Mouse (Mus musculus) myocyte (in vitro differentiated cells): Measurements from ENCODE around the gene Thbs3. TPM values are rescaled to one million over a fixed set of nuclear protein-coding genes. Genes with fewer than 3 reads are reported as not detected.
A peak's percentile ranks its signal among the peaks of the same experiment; 100 is the strongest.
"Not testable (repeated sequence)": the region's sequence is repeated elsewhere in the genome, so short reads cannot be mapped to it uniquely, and the experiment has no call there.

Source experiments
- H3K27me3 ChIP-seq: one replicate; pipeline ENCODE4 v1.6.1; 2011; ENCODE audit not compliant: control insufficient read depth, insufficient read depth, insufficient read length
- H3K36me3 ChIP-seq: one replicate; pipeline ENCODE4 v1.6.1; 2011; ENCODE audit not compliant: control insufficient read depth, insufficient read depth
- H3K4me2 ChIP-seq: one replicate; pipeline ENCODE4 v1.6.1; 2011; ENCODE audit warnings: low read depth, control low read depth
- H3K4me3 ChIP-seq: one replicate; pipeline ENCODE4 v1.5.1; 2011; ENCODE audit warnings: mild to moderate bottlenecking, control low read depth, moderate library complexity
- H3K79me2 ChIP-seq: one replicate; pipeline ENCODE4 v1.6.1; 2011; ENCODE audit not compliant: control insufficient read depth, insufficient read depth
- H3ac ChIP-seq: one replicate; pipeline ENCODE4 v1.6.1; 2011; ENCODE audit not compliant: control insufficient read depth, insufficient read length
- CEBPB ChIP-seq: IDR thresholded peaks from 2 replicates; pipeline ENCODE4 v1.6.1; 2011; ENCODE audit warnings: mild to moderate bottlenecking, moderate library complexity; ENCODE audit not compliant: poor library complexity, insufficient read depth, severe bottlenecking
- E2F4 ChIP-seq: IDR thresholded peaks from one replicate; pipeline ENCODE4 v1.6.1; 2011; ENCODE audit warnings: mild to moderate bottlenecking, control low read depth, moderate library complexity; ENCODE audit not compliant: insufficient read depth
- MAX ChIP-seq: IDR thresholded peaks from one replicate; pipeline ENCODE4 v1.6.1; 2011; ENCODE audit warnings: low read depth, mild to moderate bottlenecking, control low read depth
- MYOD1 ChIP-seq, 3 experiments: IDR thresholded peaks; one replicate each; pipeline ENCODE4 v1.6.1; 2011; ENCODE audit warnings: control low read depth in 2 of 3, low read depth in 2 of 3, mild to moderate bottlenecking in 2 of 3, moderate library complexity in 1 of 3; ENCODE audit not compliant: insufficient read length in 2 of 3, control insufficient read depth in 1 of 3
- MYOG ChIP-seq, 3 experiments: IDR thresholded peaks; one replicate each; pipeline ENCODE4 v1.6.1; 2011; ENCODE audit warnings: control low read depth in 2 of 3, low read depth in 2 of 3, mild to moderate bottlenecking in 2 of 3; ENCODE audit not compliant: insufficient read length in 2 of 3, control insufficient read depth in 1 of 3, insufficient read depth in 1 of 3
- POLR2A ChIP-seq: IDR thresholded peaks from one replicate; pipeline ENCODE4 v1.6.1; 2011; ENCODE audit warnings: low read depth, mild to moderate bottlenecking, control low read depth, moderate library complexity; ENCODE audit not compliant: insufficient read length
- POLR2AphosphoS2 ChIP-seq: IDR thresholded peaks from one replicate; pipeline ENCODE4 v1.6.1; 2011; ENCODE audit warnings: low read depth, control low read depth; ENCODE audit not compliant: insufficient read length
- REST ChIP-seq: IDR thresholded peaks from one replicate; pipeline ENCODE4 v1.6.1; 2011; ENCODE audit warnings: mild to moderate bottlenecking, control low read depth, moderate library complexity; ENCODE audit not compliant: insufficient read depth, insufficient read length
- SRF ChIP-seq: IDR thresholded peaks from one replicate; pipeline ENCODE4 v1.6.1; 2011; ENCODE audit warnings: low read depth; ENCODE audit not compliant: control insufficient read depth, insufficient read length
- TCF12 ChIP-seq: IDR thresholded peaks from one replicate; pipeline ENCODE4 v1.6.1; 2011; ENCODE audit warnings: mild to moderate bottlenecking, control low read depth; ENCODE audit not compliant: poor library complexity, insufficient read depth, severe bottlenecking
- TCF3 ChIP-seq: IDR thresholded peaks from one replicate; pipeline ENCODE4 v1.6.1; 2011; ENCODE audit warnings: low read depth, control low read depth; ENCODE audit not compliant: insufficient read length
- USF1 ChIP-seq: IDR thresholded peaks from one replicate; pipeline ENCODE4 v1.6.1; 2011; ENCODE audit warnings: low read depth, mild to moderate bottlenecking, control low read depth, moderate library complexity
- polyA plus RNA-seq: library from polyadenylated mRNA; unstranded; fragments of >200 nt; fragmentation: generic; extraction: Trizol; gene quantifications from one replicate; pipeline ENCODE4 v1.2.1, GENCODE M21; 2012; ENCODE audit warnings: missing spikeins

The Thbs3 gene
- polyA plus RNA-seq, 1 experiment = 5.9 TPM

GRCm38 (mm10) chr3:89215853-89216252 is 873 bp downstream of the Thbs3 start:
- Histone ChIP-seq H3K79me2 (peaks cover 12% of the 10 kb centered on the region), H3K4me2 (peak overlapping the region; percentile 79), H3K36me3 (no peaks in the 10 kb centered on the region), H3K4me3 (peak overlapping the region; percentile 50), H3K27me3 (no peaks in the 10 kb centered on the region), H3ac (no peak overlapping the region)
- TF ChIP-seq MYOD1 (IDR thresholded peaks at IDR 0.05; ENCODE audit: control insufficient read depth in 1 of 3, insufficient read length in 2 of 3, low read depth in 2 of 3) = peak in 1 of 3 experiments; percentile 15
- TF ChIP-seq TCF3 = no peak

GRCm38 (mm10) chr3:89216407-89216806 is 1.4 kb downstream of the Thbs3 start:
- not testable (repeated sequence) for H3K4me2 ChIP-seq, H3K36me3 ChIP-seq, H3K4me3 ChIP-seq, H3K27me3 ChIP-seq, H3ac ChIP-seq
- H3K79me2 ChIP-seq = peaks cover 12% of the 10 kb centered on the region

- peaks cover 2% of the 10 kb centered on the region for H3K79me2 ChIP-seq
- H3K27me3 ChIP-seq = no peaks in the 10 kb centered on the region
- no peaks in the 10 kb centered on the region for H3K36me3 ChIP-seq
- TF ChIP-seq MYOD1 (IDR thresholded peaks at IDR 0.05; ENCODE audit: control insufficient read depth in 1 of 3, insufficient read length in 2 of 3, low read depth in 2 of 3) (no peak), POLR2AphosphoS2 (no peak), SRF (no peak), E2F4 (no peak), USF1 (no peak), TCF3 (no peak), CEBPB (no peak), REST (no peak), TCF12 (no peak), MAX (no peak), MYOG (IDR thresholded peaks at IDR 0.05; ENCODE audit: control insufficient read depth in 1 of 3, insufficient read depth in 1 of 3, insufficient read length in 2 of 3, low read depth in 2 of 3) (no peak), POLR2A (no peak)
- no peak overlapping the region for H3ac ChIP-seq
- H3K4me3 ChIP-seq = no peak overlapping the region
- no peak overlapping the region for H3K4me2 ChIP-seq
Observed at GRCm38 (mm10) chr3:89218271-89218670, 3.3 kb downstream of the Thbs3 start.

- no peak overlapping the region for H3K4me3 ChIP-seq
- no peak overlapping the region for H3K4me2 ChIP-seq
- H3K36me3 ChIP-seq = no peaks in the 10 kb centered on the region
- H3K79me2 ChIP-seq = no peaks in the 10 kb centered on the region
- H3K27me3 ChIP-seq = no peaks in the 10 kb centered on the region
- H3ac ChIP-seq = no peak overlapping the region
- TF ChIP-seq POLR2AphosphoS2 (no peak), TCF3 (no peak), TCF12 (no peak), POLR2A (no peak), MAX (no peak), MYOD1 (IDR thresholded peaks at IDR 0.05; ENCODE audit: control insufficient read depth in 1 of 3, insufficient read length in 2 of 3, low read depth in 2 of 3) (no peak), E2F4 (no peak), CEBPB (no peak), MYOG (IDR thresholded peaks at IDR 0.05; ENCODE audit: control insufficient read depth in 1 of 3, insufficient read depth in 1 of 3, insufficient read length in 2 of 3, low read depth in 2 of 3) (no peak), SRF (no peak), USF1 (no peak), REST (no peak)
Observed at GRCm38 (mm10) chr3:89219546-89219945, 4.6 kb downstream of the Thbs3 start.

- Histone ChIP-seq H3ac (no peak overlapping the region), H3K79me2 (no peaks in the 10 kb centered on the region), H3K36me3 (no peaks in the 10 kb centered on the region), H3K4me3 (no peak overlapping the region), H3K27me3 (no peaks in the 10 kb centered on the region), H3K4me2 (no peak overlapping the region)
- no peak for TF ChIP-seq TCF3
- no peak for TF ChIP-seq MYOG (IDR thresholded peaks at IDR 0.05; ENCODE audit: control insufficient read depth in 1 of 3, insufficient read depth in 1 of 3, insufficient read length in 2 of 3, low read depth in 2 of 3)
- TF ChIP-seq SRF = no peak
- no peak for TF ChIP-seq POLR2AphosphoS2
- TF ChIP-seq TCF12 = no peak
Observed at GRCm38 (mm10) chr3:89221167-89221566, 6.2 kb downstream of the Thbs3 start.

GRCm38 (mm10) chr3:89224796-89225195 is 9.8 kb downstream of the Thbs3 start:
- H3K27me3 ChIP-seq = no peaks in the 10 kb centered on the region

More at GRCm38 (mm10) chr3:89224796-89225195, 9.8 kb downstream of the Thbs3 start:
- TF ChIP-seq USF1 = no peak
- no peak for TF ChIP-seq POLR2A
- no peak for TF ChIP-seq TCF12
- TF ChIP-seq MYOG (IDR thresholded peaks at IDR 0.05; ENCODE audit: control insufficient read depth in 1 of 3, insufficient read depth in 1 of 3, insufficient read length in 2 of 3, low read depth in 2 of 3) = no peak
- no peak for TF ChIP-seq SRF
- TF ChIP-seq MYOD1 (IDR thresholded peaks at IDR 0.05; ENCODE audit: control insufficient read depth in 1 of 3, insufficient read length in 2 of 3, low read depth in 2 of 3) = no peak
- no peak for TF ChIP-seq REST
- no peak for TF ChIP-seq TCF3
- TF ChIP-seq POLR2AphosphoS2 = no peak
- TF ChIP-seq CEBPB = no peak
- TF ChIP-seq E2F4 = no peak
- no peak for TF ChIP-seq MAX
- Histone ChIP-seq H3K36me3 (no peaks in the 10 kb centered on the region), H3K79me2 (no peaks in the 10 kb centered on the region), H3K4me2 (no peak overlapping the region), H3ac (no peak overlapping the region), H3K4me3 (no peak overlapping the region)
